Mouse (Mus musculus) left cerebral cortex, adult 6 months (tissue): Measurements from ENCODE around the gene Gm14327. TPM values are rescaled to one million over a fixed set of nuclear protein-coding genes. Genes with fewer than 3 reads are reported as not detected.

Source experiments
- long read RNA-seq, 2 experiments: library from polyadenylated mRNA; unstranded; transcript quantifications; one replicate each; pipeline ENCODE4 v2.0.0; 2019 to 2020
- polyA plus RNA-seq: library from polyadenylated mRNA; unstranded; fragments of <200 nt; fragmentation: Nextera tagmentation; gene quantifications from 2 replicates; pipeline ENCODE4 v1.2.3, GENCODE M21; 2021

Gene Gm14327
- polyA plus RNA-seq: 6.6 and 10.2 TPM in 2 replicates
- long read RNA-seq, experiment 1, transcript Gm14327-202 (3 exons, 1,451 nt): major isoform, 9 of 22 reads
- long read RNA-seq, experiment 1, partial matches to known transcripts: 0 of 22 reads
- long read RNA-seq, experiment 1, other reads (novel, unspliced or antisense): 13 of 22 reads
- long read RNA-seq, experiment 2, transcript Gm14327-202 (3 exons, 1,451 nt): major isoform, 8 of 9 reads
- long read RNA-seq, experiment 2, partial matches to known transcripts: 0 of 9 reads
- long read RNA-seq, experiment 2, other reads (novel, unspliced or antisense): 1 of 9 reads

GRCm38 (mm10) chr2:177897046-177897578 is at the start of gene Gm14327:
TSS of gene Gm14327 (plus strand) at chr2:177897096.

GRCm38 (mm10) chr2:177925563-177926103 is 28.7 kb downstream of the Gm14327 start, which contains the start of gene Zfp972:
TSS of gene Zfp972 (minus strand) at chr2:177925613.

Other genes with a start within 250 kb of the Gm14327 start
- gene Gm14322, start 137.8 kb upstream of the Gm14327 start, polyA plus RNA-seq: 8.7 and 9.6 TPM in 2 replicates
- gene Gm14325, start 56.8 kb upstream of the Gm14327 start, polyA plus RNA-seq: 52.6 and 53.3 TPM in 2 replicates
- 0.41 TPM in 1 of 2 replicates, not detected in the other for gene Zfp972, start 28.5 kb downstream of the Gm14327 start, polyA plus RNA-seq
- gene Gm14326, start 60.2 kb downstream of the Gm14327 start, polyA plus RNA-seq: 43.9 and 62.2 TPM in 2 replicates
- 14.0 and 16.0 TPM in 2 replicates for gene Zfp971, start 126.2 kb downstream of the Gm14327 start, polyA plus RNA-seq
- gene Zfp931, start 181.4 kb downstream of the Gm14327 start, polyA plus RNA-seq: 27.4 and 36.8 TPM in 2 replicates
- gene Phactr3, start 221.9 kb downstream of the Gm14327 start, polyA plus RNA-seq: 43.8 and 52.4 TPM in 2 replicates